Mouse (Mus musculus) frontal cortex, adult (tissue): ENCODE measurements at regions not wholly inside any gene's neighbourhood (a gene's known extent, or its start where the extent isn't known, plus 50 kb on each side); places are given as distances from the start of the nearest gene placed in this dataset.

Experiments used
- ATAC-seq: cut with Nextera tagmentation; 2 replicates; pipeline ENCODE4 v1.9.2; 2017; ENCODE audit warnings: mild to moderate bottlenecking, moderate library complexity, mixed read lengths; ENCODE audit not compliant: low TSS enrichment

DNA sequence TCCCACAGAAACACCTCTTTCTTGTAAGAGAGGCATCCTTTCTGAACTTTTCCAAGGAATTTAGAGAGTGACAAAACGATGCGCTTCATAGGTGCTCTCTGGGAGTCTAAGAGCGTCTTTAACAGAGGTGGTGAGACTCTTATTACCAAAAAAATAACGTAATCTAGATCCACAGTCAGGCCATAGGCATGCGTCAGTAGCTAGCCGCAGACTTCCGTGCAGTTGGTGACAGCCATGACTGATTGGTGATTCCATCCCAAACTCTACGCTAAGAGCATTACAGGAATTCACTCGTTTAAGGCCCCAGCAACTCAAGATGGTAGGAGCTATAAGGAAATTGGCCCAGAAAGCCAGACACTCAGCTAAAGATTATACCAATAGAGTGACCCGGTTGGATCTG, 197.4 kb downstream of the Sox9 start:
- no peak for ATAC-seq

DNA sequence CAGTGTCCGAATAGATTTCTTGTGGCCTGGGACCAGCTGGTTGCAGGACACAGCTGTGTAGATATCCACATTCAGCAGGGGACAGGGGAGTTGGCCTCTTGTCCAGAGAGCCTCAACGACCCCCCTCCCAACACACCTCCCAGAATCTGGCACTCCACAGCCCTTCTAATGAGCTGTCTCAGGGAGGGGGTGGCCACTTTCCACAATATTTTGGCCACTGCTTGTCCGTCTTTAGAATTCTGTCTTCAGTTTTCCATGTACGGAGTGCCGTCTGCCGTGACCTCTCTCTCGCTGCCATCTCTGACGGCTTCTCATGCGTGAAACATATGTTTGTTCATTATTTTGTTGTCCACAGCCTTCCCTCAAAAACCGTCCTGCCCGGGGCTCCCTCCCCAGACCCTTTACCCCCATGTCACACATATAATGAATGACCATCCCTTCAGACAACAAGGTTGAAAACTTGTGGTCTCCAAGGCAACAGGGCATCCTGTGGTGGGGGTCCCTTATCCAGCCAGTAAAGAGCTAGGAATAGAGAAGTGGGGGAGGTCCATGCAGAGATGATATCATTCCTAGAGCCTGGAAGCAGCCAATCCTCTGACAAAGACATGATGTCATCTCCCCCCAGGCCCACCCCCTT, 200.3 kb downstream of the Sox9 start:
- ATAC-seq, result no peak

- ATAC-seq, result no peak
These were observed 201.0 kb downstream of the Sox9 start for GRCm38 (mm10) chr11:112982802-112983591.

DNA sequence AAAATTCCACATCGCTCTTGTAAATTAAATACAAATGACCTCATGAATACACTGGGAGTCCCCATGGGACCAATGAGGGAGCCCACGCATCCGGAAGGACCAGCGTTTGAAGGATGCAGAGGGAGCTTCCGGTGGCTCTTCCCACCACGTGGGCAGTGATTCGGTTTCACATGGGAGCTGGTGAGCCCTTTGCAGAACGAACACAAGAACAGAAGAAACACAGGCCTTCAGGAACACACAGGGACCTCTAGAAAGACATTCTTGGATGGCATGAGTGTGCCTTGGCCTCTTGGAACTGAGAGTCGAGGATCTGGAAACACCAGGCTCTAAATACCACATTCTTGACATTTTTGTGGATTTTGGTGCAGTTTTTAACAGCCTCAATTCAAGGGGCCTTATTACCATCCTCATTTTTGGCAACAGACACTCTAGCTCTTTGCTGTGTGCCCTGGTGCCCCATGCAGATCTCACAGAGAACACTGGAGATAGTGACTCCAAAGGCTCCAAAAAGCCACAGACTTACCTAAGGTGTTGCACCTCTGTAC, 204.1 kb downstream of the Sox9 start:
- no peak for ATAC-seq

DNA sequence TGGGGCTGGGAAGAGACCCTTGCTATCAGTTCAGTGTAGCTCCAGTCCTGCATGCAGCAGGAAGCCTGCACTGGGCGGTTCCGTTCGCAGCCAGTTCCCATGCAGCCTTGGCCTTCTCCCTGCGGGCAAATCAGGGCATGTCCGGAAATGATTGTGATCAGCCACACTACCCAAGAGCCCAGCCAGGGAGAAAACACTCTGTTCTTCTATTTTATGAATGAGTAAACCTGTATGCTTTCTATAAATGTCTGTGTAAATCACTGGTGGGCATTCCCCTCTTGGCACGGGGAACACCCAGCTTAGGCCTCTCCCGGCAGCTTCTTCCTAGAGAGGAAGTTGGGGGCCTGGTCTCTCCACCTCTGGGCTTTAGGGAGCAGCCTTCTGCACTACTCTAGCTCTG, 205.8 kb downstream of the Sox9 start:
- no peak for ATAC-seq

GRCm38 (mm10) chr11:112988900-112989299, 206.9 kb downstream of the Sox9 start:
- ATAC-seq, result peak; percentile 66

DNA sequence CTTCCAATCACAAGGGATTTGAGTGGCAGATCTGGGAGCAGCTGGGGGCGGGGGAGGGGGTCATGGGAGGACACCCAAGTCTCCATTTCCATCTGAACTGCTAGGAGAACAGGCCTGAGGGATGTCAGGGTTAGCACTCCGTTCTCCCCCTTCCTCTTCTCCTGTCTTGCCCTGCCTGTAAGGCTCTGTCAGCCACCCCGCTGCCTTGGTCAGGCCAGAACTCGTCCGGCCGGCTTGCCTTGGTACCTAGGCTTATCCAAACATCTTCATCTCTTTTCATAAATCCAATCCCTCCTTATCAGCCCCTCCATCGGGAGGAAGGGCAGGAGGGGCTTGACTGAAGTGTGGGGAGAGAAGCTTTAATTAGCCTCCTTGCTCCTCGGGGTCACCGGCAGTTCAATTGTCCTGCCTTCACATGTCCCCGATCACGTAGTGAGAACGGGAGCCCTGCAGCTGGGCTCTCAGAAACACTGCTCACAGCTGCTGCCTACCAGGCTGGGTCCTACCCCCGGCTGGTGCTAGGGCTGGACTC, 208.0 kb downstream of the Sox9 start:
- no peak for ATAC-seq

- peak; percentile 25 for ATAC-seq
These were observed 208.7 kb downstream of the Sox9 start for GRCm38 (mm10) chr11:112990751-112991150.

- no peak for ATAC-seq
These were observed 209.8 kb downstream of the Sox9 start for GRCm38 (mm10) chr11:112991862-112992261.

- ATAC-seq, result no peak
These were observed 217.0 kb downstream of the Sox9 start for GRCm38 (mm10) chr11:112998777-112999583.

- ATAC-seq, result no peak
These were observed 219.0 kb downstream of the Sox9 start for GRCm38 (mm10) chr11:113001071-113001470.

DNA sequence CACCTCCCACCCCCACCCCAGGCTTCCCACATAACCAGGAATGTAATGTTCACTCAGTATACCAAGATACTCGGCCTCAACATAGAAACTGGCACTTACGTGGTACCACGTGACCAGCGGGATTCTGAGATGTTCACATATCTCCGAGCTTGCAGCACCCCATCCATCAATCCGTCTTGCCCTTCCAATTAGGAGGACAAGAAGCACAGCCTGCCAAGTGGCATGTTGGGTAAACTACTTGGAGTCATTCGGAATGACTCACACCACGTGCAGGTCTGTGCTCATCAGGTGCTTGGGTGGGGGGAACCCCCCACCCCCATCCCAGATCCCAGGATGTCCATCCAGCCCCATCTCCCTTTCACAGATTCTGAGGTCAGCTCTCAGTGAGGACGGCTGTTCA, 223.9 kb downstream of the Sox9 start:
- ATAC-seq, result no peak

DNA sequence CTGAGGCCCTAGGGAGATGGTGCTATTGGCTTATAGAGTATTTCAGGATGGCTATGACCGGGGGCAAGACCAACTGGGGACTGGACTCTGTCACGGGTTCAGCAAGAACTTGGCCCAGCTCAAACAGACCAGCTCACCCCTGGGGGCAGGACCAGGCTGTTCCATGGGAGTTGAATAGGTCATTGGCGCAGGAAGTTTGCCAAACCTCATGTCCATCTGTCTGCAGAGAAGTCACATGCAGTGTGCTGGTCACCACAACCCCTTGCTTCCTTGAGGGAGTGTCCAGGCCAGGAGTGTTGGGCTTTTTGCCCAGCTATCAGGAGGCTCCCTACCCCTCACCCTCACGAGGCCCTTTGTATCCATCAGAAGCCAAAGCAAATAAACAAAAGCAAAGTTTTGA, 226.5 kb downstream of the Sox9 start:
- ATAC-seq, result no peak

DNA sequence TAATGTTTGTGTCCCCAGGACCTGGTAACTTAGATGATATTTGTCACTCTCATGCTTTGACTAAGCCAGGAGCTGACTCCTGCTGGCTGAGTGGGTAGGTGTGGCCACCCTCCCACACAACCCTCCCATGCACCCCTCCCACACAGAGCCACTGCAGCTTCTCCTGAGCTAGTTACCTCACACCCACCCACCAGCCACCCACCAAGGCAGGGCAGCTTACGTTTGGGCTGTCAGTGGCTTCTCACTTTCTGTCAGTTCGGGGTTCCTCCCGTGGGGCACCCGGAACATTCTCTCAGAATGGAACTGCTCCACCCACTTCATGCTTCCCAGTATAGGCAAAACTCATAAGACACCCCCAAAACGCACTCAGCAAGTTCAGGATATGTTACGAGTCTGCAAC, 227.4 kb downstream of the Sox9 start:
- ATAC-seq, result peak; percentile 74

- no peak for ATAC-seq
These were observed 228.9 kb downstream of the Sox9 start for GRCm38 (mm10) chr11:113010906-113011305.

GRCm38 (mm10) chr11:113014186-113015010, 232.4 kb downstream of the Sox9 start:
- no peak for ATAC-seq

DNA sequence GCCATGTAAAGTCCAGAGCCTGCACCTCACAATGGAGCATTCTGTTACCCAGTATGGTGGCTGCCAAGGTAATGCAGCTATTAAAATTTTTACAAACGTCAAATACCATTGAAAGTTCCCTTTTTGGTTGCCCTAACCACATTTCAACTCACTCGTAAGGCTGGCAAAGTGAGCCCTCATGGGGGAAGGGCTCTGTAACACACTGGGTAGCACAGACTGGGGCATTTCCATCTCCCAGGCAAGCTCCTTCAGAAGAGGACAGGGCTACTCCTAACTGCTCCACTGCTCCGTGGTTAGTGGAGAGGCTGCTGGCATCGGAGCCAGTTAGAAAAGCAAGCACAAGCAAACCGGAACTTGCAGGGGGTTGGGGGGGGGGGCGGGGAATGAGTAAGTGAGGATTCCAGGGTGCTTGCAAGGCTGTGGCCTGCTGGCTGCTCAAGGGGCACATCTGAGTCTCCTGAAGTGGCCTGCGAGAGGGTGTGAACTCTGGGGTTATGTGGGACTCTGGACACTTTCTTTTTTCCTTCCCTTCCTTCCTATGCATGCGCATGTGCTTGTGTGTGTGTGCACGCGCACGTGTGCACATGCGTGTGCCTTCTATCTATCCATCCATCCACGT, 233.8 kb downstream of the Sox9 start:
- no peak for ATAC-seq

DNA sequence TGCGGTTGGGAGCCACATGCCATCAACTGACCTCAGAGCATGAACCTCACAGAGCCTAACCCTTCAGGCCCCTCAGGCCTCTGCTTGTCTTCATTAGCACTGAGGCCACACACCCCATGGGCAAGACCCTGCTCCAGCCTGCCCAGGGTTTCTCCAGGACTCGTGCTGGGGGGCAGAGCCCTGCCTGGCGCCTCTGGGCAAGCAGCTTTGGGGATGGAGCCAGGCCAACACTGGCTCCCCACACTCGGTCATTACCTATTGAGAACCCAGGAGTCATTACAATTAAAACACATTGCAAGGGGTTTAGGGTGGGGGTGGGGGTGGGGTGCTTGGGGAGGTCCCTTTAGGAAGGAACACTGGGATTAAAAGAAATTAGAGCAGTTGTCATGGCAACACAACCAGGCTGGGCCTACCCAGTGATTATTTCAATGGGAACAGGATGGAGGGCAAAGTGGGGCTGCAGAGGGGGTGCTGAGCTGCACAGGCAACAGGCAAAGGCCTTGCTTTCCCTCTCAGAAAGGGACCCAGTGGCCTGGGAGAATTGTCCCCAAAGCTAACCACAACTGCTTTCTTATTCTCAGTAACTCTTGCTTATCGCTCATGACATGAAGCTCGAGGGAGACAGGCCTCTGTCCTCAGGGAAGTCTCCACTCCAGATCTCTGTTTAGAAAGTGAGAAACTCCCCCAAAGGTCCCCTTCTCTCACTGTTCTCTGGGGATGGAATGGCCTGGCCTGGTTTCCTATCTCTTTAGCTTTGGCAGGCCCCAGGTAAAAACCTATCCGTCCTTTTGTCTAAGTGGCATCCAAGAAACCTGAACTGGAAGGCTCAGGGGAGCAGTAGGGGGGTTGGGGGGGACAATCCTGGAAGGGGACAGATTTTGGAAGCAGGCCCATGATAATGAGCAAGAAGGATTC, 235.0 kb downstream of the Sox9 start:
- no peak for ATAC-seq

GRCm38 (mm10) chr11:113021533-113021932, 239.5 kb downstream of the Sox9 start:
- no peak for ATAC-seq

GRCm38 (mm10) chr11:113026994-113027393, 245.0 kb downstream of the Sox9 start:
- peak; percentile 50 for ATAC-seq
